Mouse (Mus musculus) lung, embryonic 16.5 days (tissue): ENCODE data around the gene Hoxd8. TPM values are rescaled to one million over a fixed set of nuclear protein-coding genes. Genes with fewer than 3 reads are reported as not detected.

Source experiments
- ATAC-seq: fragments of 200-750 bp; cut with Nextera tagmentation; 2 replicates; pipeline ENCODE4 v1.8.0; 2017; ENCODE audit warnings: low read depth, mild to moderate bottlenecking, moderate library complexity
- H3K27ac ChIP-seq: fragments of 300-500 bp; sonication (generic); 2 replicates; pipeline ENCODE4 v1.5.1; 2014; ENCODE audit warnings: mild to moderate bottlenecking, control low read depth, low read length
- H3K27me3 ChIP-seq: fragments of 300-500 bp; sonication (generic); 2 replicates; pipeline ENCODE4 v1.6.1; 2014; ENCODE audit warnings: low read depth, low read length, mixed read lengths; ENCODE audit not compliant: control insufficient read depth, insufficient read depth
- H3K36me3 ChIP-seq: fragments of 300-500 bp; sonication (generic); 2 replicates; pipeline ENCODE4 v1.6.1; 2014; ENCODE audit warnings: low read length; ENCODE audit not compliant: control insufficient read depth, insufficient read depth
- H3K4me1 ChIP-seq: fragments of 300-500 bp; sonication (generic); replicated peaks from 2 replicates; pipeline ENCODE4 v1.6.1; 2014; ENCODE audit warnings: low read length, mixed read lengths; ENCODE audit not compliant: control insufficient read depth, insufficient read depth
- H3K4me2 ChIP-seq: fragments of 300-500 bp; sonication (generic); 2 replicates; pipeline ENCODE4 v1.6.1; 2014; ENCODE audit warnings: low read depth, low read length, control low read depth
- H3K4me3 ChIP-seq: fragments of 300-500 bp; sonication (generic); 2 replicates; pipeline ENCODE4 v1.5.1; 2014; ENCODE audit warnings: mild to moderate bottlenecking, low read length, control low read depth
- H3K9ac ChIP-seq: fragments of 300-500 bp; sonication (generic); 2 replicates; pipeline ENCODE4 v1.6.1; 2014; ENCODE audit warnings: low read length, control low read depth
- H3K9me3 ChIP-seq: fragments of 300-500 bp; sonication (generic); 2 replicates; pipeline ENCODE4 v1.6.1; 2016; ENCODE audit warnings: low read length; ENCODE audit not compliant: control insufficient read depth
- WGBS: fragments of 180-500 bp; shearing (Covaris S2); extraction: QIAGEN DNeasy Blood & Tissue Kit; methylation state at CpG from one replicate; pipeline ENCODE4 v1.1.7; 2014; 5-methylcytosine and 5-hydroxymethylcytosine counted together
- polyA plus RNA-seq: library from polyadenylated mRNA; unstranded; fragments of >200 nt; fragmentation: Nextera tagmentation; extraction: Ambion mirVana; gene quantifications from 2 replicates; pipeline ENCODE4 v1.2.1, GENCODE M21; 2015

The Hoxd8 gene
- polyA plus RNA-seq, 1 experiment from 2014 or later: 0.20 TPM

- H3K27me3 ChIP-seq: peaks cover 99% of the 10 kb centered on the region
- no peaks in the 10 kb centered on the region for H3K9me3 ChIP-seq
- H3K36me3 ChIP-seq: no peaks in the 10 kb centered on the region
- ATAC-seq: no peak
- no peak overlapping the region for H3K4me2 ChIP-seq
- no peak overlapping the region for H3K4me3 ChIP-seq
- no peaks in the 10 kb centered on the region for H3K4me1 ChIP-seq
- 4% methylated on average over 9 of the region's 9 CpGs for WGBS
- H3K9ac ChIP-seq: no peak overlapping the region
- H3K27ac ChIP-seq: no peak overlapping the region
These were observed 27.9 kb upstream of the Hoxd8 start for GRCm38 (mm10) chr2:74676376-74677052.

GRCm38 (mm10) chr2:74677106-74677505 lies 27.3 kb upstream of the Hoxd8 start:
- Histone ChIP-seq H3K4me3 (no peak overlapping the region), H3K4me2 (no peak overlapping the region), H3K4me1 (peaks cover 4% of the 10 kb centered on the region; the same call in 1 of the 2 replicates), H3K27ac (no peak overlapping the region), H3K36me3 (no peaks in the 10 kb centered on the region), H3K9ac (no peak overlapping the region), H3K27me3 (peaks cover 99% of the 10 kb centered on the region), H3K9me3 (no peaks in the 10 kb centered on the region)
- WGBS: 23% methylated on average over 2 of the region's 2 CpGs
- ATAC-seq: no peak

- Histone ChIP-seq H3K4me2 (no peak within 1 kb of the TSS), H3K9ac (no peak within 1 kb of the TSS), H3K4me1 (peaks cover 10% of the 10 kb centered on the region; the same call in 1 of the 2 replicates), H3K27me3 (peaks cover 99% of the 10 kb centered on the region), H3K9me3 (no peaks in the 10 kb centered on the region), H3K27ac (no peak within 1 kb of the TSS), H3K4me3 (no peak within 1 kb of the TSS), H3K36me3 (no peaks in the 10 kb centered on the region)
- 2% methylated on average over 15 of the region's 15 CpGs for WGBS
- ATAC-seq: no peak
These were observed 25.4 kb upstream of the Hoxd8 start, which contains the start of gene Hoxd11 for GRCm38 (mm10) chr2:74678891-74679595. Gene Hoxd11, plus strand, starts transcription at chr2:74679557.

GRCm38 (mm10) chr2:74679596-74679971 lies 24.8 kb upstream of the Hoxd8 start:
- Histone ChIP-seq H3K27ac (no peak overlapping the region), H3K9ac (no peak overlapping the region), H3K4me1 (peaks cover 10% of the 10 kb centered on the region; the same call in 1 of the 2 replicates), H3K27me3 (peaks cover 99% of the 10 kb centered on the region), H3K4me2 (no peak overlapping the region), H3K4me3 (no peak overlapping the region), H3K9me3 (no peaks in the 10 kb centered on the region), H3K36me3 (no peaks in the 10 kb centered on the region)
- WGBS: under 1% methylated on average over 26 of the region's 26 CpGs
- no peak for ATAC-seq

- Histone ChIP-seq H3K9me3 (no peaks in the 10 kb centered on the region), H3K4me2 (no peak overlapping the region), H3K27ac (no peak overlapping the region), H3K36me3 (no peaks in the 10 kb centered on the region), H3K27me3 (peaks cover 99% of the 10 kb centered on the region), H3K9ac (no peak overlapping the region), H3K4me1 (peaks cover 10% of the 10 kb centered on the region; the same call in 1 of the 2 replicates), H3K4me3 (no peak overlapping the region)
- under 1% methylated on average over 23 of the region's 23 CpGs for WGBS
- ATAC-seq: no peak
These were observed 24.4 kb upstream of the Hoxd8 start for GRCm38 (mm10) chr2:74679980-74680379.

- no peak overlapping the region for H3K9ac ChIP-seq
- 4% methylated on average over 21 of the region's 21 CpGs for WGBS
- no peaks in the 10 kb centered on the region for H3K9me3 ChIP-seq
- ATAC-seq: no peak
- H3K27me3 ChIP-seq: peaks cover 98% of the 10 kb centered on the region
- H3K4me2 ChIP-seq: no peak overlapping the region
- peaks cover 10% of the 10 kb centered on the region; the same call in 1 of the 2 replicates for H3K4me1 ChIP-seq
- H3K36me3 ChIP-seq: no peaks in the 10 kb centered on the region
- H3K4me3 ChIP-seq: no peak overlapping the region
- no peak overlapping the region for H3K27ac ChIP-seq
These were observed 23.6 kb upstream of the Hoxd8 start for GRCm38 (mm10) chr2:74680561-74681398.

- Histone ChIP-seq H3K4me1 (peaks cover 10% of the 10 kb centered on the region; the same call in 1 of the 2 replicates), H3K27me3 (peaks cover 94% of the 10 kb centered on the region), H3K4me3 (peak overlapping the region; percentile 24), H3K36me3 (no peaks in the 10 kb centered on the region), H3K9me3 (no peaks in the 10 kb centered on the region), H3K4me2 (peak overlapping the region; percentile 34), H3K27ac (no peak overlapping the region), H3K9ac (no peak overlapping the region)
- WGBS: 1% methylated on average over 71 of the region's 78 CpGs
- ATAC-seq: peak; percentile 39; the same call in 1 of the 2 replicates
These were observed 22.6 kb upstream of the Hoxd8 start for GRCm38 (mm10) chr2:74681594-74682531.

GRCm38 (mm10) chr2:74682796-74683195 lies 21.6 kb upstream of the Hoxd8 start:
- Histone ChIP-seq H3K4me3 (peak overlapping the region; percentile 8; the same call in 1 of the 2 replicates), H3K9ac (no peak overlapping the region), H3K36me3 (no peaks in the 10 kb centered on the region), H3K4me2 (peak overlapping the region; percentile 34; the same call in 1 of the 2 replicates), H3K27me3 (peaks cover 94% of the 10 kb centered on the region), H3K27ac (no peak overlapping the region), H3K9me3 (no peaks in the 10 kb centered on the region), H3K4me1 (peaks cover 10% of the 10 kb centered on the region; the same call in 1 of the 2 replicates)
- under 1% methylated on average over 21 of the region's 51 CpGs for WGBS
- ATAC-seq: no peak
